Mouse (Mus musculus): Measurements from ENCODE around the gene Abcc10. TPM values are rescaled to one million over a fixed set of nuclear protein-coding genes. Genes with fewer than 3 reads are reported as not detected.

Abcc10 gene
- 4.5 and 5.7 TPM in 2 replicates for polyA plus RNA-seq (2016; fragmentation: Nextera tagmentation; extraction: Ambion mirVana)

- no peaks in the 10 kb centered on the region for H3K9me3 ChIP-seq (replicated peaks)
- peak within 1 kb of the TSS; percentile 83 for H3K4me3 ChIP-seq
- under 1% methylated on average over 40 of the region's 40 CpGs for WGBS
- H3K4me1 ChIP-seq = peaks cover 12% of the 10 kb centered on the region
- no peaks in the 10 kb centered on the region for H3K27me3 ChIP-seq (ENCODE audit: low read depth, poor library complexity, severe bottlenecking)
- H3K27ac ChIP-seq = peak within 1 kb of the TSS; percentile 90
- peak; percentile 96 for DNase-seq (ENCODE audit: low spot score)
- peaks cover 15% of the 10 kb centered on the region for H3K36me3 ChIP-seq
Observed at GRCm38 (mm10) chr17:46327906-46328534, at the start of gene Abcc10. Abcc10 (minus strand) TSS chr17:46328352.

GRCm38 (mm10) chr17:46371783-46372182 is 43.6 kb upstream of the Abcc10 start:
- H3K36me3 ChIP-seq = no peaks in the 10 kb centered on the region
- no peak for DNase-seq (ENCODE audit: low spot score)
- H3K27ac ChIP-seq = no peak overlapping the region
- no peaks in the 10 kb centered on the region for H3K4me1 ChIP-seq
- H3K9me3 ChIP-seq (replicated peaks) = no peaks in the 10 kb centered on the region
- H3K27me3 ChIP-seq (ENCODE audit: low read depth, poor library complexity, severe bottlenecking) = no peaks in the 10 kb centered on the region
- H3K4me3 ChIP-seq = no peak overlapping the region
- 78% methylated on average over 3 of the region's 3 CpGs for WGBS

DNA sequence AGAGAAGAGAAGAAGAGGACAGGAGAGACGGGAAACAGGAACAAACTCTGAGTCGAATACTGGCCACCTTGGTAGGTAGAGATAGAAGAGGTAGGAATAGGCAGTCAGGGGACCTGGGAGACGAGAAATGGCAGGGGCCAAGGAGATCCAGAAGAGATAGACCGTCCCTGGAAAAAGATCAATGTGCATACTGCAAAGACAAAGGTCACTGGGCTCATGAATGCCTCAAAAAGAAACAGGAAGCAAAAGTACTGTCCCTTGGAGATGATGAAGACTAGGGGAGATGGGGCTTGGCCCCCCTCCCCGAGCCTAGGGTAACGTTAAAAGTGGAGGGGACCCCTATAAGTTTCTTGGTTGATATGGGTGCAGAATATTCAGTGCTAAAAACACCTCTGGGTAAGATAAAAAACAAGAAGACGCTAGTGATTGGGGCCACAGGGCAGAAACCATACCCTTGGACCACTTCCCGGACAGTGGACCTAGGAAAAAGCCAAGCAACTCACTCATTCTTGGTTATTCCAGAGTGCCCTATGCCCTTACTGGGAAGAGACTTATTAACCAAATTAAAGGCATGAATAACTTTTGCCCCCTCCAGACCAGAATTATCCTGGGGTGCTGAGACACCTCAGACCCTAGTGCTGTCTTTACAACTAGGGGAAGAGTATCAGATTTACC is 23.0 kb upstream of the Abcc10 start:
- WGBS = 89% methylated on average over 8 of the region's 8 CpGs
- H3K9me3 ChIP-seq (replicated peaks) = 0 out of 2 replicates have a peak, but pooled peaks cover 3% of the 10 kb centered on the region
- no peak overlapping the region for H3K27ac ChIP-seq

DNA sequence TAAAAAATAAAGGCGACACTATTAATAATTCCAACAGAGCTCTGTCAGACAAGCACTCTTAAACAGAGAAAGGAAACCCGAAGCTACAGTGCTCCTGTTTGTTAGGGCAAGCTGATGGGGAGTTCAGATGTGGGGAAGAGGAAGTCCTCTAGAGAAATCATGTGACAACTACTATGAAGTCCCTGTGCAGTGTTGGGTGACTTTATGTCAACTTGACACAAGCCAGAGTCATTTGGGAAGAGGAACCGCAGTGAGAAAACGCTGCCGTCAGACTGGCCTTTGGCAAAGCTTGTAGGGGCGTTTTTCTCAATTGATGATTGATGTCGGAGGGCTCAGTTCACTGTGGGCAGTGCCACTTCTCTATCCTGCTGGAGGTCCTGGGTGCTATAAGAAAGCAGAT is 13.1 kb upstream of the Abcc10 start:
- 83% methylated on average over 7 of the region's 7 CpGs for WGBS
- H3K9me3 ChIP-seq (replicated peaks) = no peaks in the 10 kb centered on the region
- no peaks in the 10 kb centered on the region for H3K4me1 ChIP-seq
- H3K27ac ChIP-seq = no peak overlapping the region
- DNase-seq (ENCODE audit: low spot score) = no peak
- no peaks in the 10 kb centered on the region for H3K36me3 ChIP-seq
- H3K27me3 ChIP-seq (ENCODE audit: low read depth, poor library complexity, severe bottlenecking) = no peaks in the 10 kb centered on the region
- no peak overlapping the region for H3K4me3 ChIP-seq

More for the DNA sequence above, 23.0 kb upstream of the Abcc10 start:
- Histone ChIP-seq H3K27me3 (ENCODE audit: low read depth, poor library complexity, severe bottlenecking) (no peaks in the 10 kb centered on the region), H3K4me3 (no peak overlapping the region), H3K4me1 (no peaks in the 10 kb centered on the region), H3K36me3 (no peaks in the 10 kb centered on the region)
- DNase-seq (ENCODE audit: low spot score) = no peak

DNA sequence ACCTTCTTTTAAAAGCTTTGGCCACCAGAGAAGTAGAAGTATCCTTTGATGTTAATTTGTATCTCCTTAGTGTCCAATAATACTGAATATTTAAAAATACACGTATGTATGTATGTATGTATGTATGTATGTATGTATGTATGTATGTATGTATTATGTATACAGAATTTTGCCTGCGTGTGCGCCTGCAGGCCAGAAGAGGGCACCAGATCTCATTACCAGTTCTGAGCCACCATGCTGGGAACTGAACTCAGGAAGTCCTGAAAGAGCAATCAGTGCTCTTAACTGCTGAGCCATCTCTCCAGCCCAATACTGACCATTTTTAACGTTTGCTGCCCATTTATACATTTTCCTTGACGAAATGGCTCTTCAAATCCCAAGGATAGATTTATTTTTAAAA is 8.3 kb upstream of the Abcc10 start:
- Histone ChIP-seq H3K36me3 (no peaks in the 10 kb centered on the region), H3K27me3 (ENCODE audit: low read depth, poor library complexity, severe bottlenecking) (no peaks in the 10 kb centered on the region), H3K4me1 (no peaks in the 10 kb centered on the region), H3K9me3 (replicated peaks) (no peaks in the 10 kb centered on the region), H3K27ac (no peak overlapping the region), H3K4me3 (no peak overlapping the region)
- 21% methylated on average over 5 of the region's 5 CpGs for WGBS
- no peak for DNase-seq (ENCODE audit: low spot score)

GRCm38 (mm10) chr17:46328723-46329122 is 571 bp upstream of the Abcc10 start:
- Histone ChIP-seq H3K27me3 (ENCODE audit: low read depth, poor library complexity, severe bottlenecking) (no peaks in the 10 kb centered on the region), H3K9me3 (replicated peaks) (no peaks in the 10 kb centered on the region), H3K4me1 (peaks cover 12% of the 10 kb centered on the region), H3K27ac (no peak overlapping the region), H3K4me3 (peak overlapping the region; percentile 83), H3K36me3 (peaks cover 8% of the 10 kb centered on the region)
- no peak for DNase-seq (ENCODE audit: low spot score)
- 75% methylated on average over 6 of the region's 6 CpGs for WGBS

DNA sequence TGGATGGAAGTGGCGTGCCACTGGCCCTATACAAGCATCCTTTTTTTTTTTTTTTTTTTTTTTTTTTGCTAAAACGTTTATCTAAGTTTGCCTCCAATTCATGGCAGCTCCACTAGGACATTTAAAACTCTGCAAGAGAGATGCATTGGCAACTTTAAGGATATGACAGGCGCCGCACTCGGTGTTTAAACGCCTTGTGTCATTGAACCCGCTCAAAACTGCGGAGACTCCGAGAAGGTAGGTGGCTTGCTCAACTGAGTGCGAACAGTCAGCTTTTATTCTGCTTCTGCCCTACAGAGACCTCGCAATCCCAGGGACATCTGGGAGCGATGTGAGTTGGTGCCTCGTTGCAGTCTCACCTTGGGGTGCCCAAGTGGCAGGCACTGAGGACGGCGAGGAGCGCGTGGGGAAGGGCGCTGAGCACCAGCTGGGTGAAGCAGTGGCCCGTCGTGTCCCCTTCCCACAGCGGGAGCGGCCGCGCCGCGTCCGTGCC is 693 bp downstream of the Abcc10 start:
- Histone ChIP-seq H3K27ac (peak overlapping the region; percentile 90), H3K27me3 (ENCODE audit: low read depth, poor library complexity, severe bottlenecking) (no peaks in the 10 kb centered on the region), H3K4me1 (peaks cover 12% of the 10 kb centered on the region), H3K9me3 (replicated peaks) (no peaks in the 10 kb centered on the region), H3K4me3 (peak overlapping the region; percentile 83), H3K36me3 (peaks cover 17% of the 10 kb centered on the region)
- WGBS = 5% methylated on average over 27 of the region's 27 CpGs
- DNase-seq (ENCODE audit: low spot score) = no peak

DNA sequence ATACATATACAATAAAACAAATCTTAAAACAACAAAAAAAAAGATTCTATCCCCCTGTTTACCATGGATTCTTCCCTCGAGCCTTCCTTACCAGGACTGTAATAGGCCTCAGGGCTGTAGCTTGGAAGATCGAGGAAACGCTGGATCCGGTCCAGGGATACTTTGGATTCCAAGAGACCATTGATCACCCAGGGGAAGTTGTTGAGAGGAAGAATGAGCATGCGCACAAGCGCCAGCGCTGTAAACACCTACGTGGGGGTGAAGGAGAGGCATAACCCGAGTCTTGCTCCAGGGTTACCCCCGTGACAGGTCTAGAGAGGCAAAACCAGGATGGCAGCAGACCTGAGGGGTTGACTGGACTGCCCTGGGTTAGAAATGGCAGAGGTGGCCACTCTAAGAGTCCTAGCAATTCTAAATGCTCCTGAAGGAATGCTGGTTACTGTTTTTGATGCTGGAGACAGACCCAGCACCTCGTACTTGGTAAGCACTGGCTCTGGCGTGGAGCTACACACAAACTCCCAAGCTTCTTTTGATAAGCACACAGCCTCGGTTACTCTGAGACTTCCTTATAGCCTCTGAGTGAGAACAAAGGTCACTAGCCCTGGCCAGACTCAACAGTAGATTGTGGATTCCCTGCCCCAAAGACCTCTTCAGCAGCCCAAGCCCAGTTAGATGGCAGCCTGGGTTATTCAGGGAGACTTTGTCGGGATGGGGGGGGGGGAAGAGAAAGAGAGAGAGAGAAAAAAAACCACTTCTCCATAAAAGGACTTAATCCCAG is 5.9 kb downstream of the Abcc10 start:
- H3K27me3 ChIP-seq (ENCODE audit: low read depth, poor library complexity, severe bottlenecking) = no peaks in the 10 kb centered on the region
- H3K9me3 ChIP-seq (replicated peaks) = no peaks in the 10 kb centered on the region
- H3K4me1 ChIP-seq = peaks cover 4% of the 10 kb centered on the region; the same call in 1 of the 2 replicates
- no peak overlapping the region for H3K4me3 ChIP-seq
- WGBS = 88% methylated on average over 14 of the region's 14 CpGs
- DNase-seq (ENCODE audit: low spot score) = no peak
- peaks cover 30% of the 10 kb centered on the region for H3K36me3 ChIP-seq
- H3K27ac ChIP-seq = no peak overlapping the region

GRCm38 (mm10) chr17:46320492-46320891 is 7.7 kb downstream of the Abcc10 start:
- Histone ChIP-seq H3K4me1 (no peaks in the 10 kb centered on the region), H3K36me3 (peaks cover 30% of the 10 kb centered on the region), H3K4me3 (no peak overlapping the region), H3K27me3 (ENCODE audit: low read depth, poor library complexity, severe bottlenecking) (no peaks in the 10 kb centered on the region), H3K9me3 (replicated peaks) (no peaks in the 10 kb centered on the region), H3K27ac (no peak overlapping the region)
- WGBS = 79% methylated on average over 6 of the region's 6 CpGs
- DNase-seq (ENCODE audit: low spot score) = no peak

- Histone ChIP-seq H3K36me3 (peaks cover 2% of the 10 kb centered on the region), H3K4me1 (no peaks in the 10 kb centered on the region), H3K4me3 (no peak overlapping the region), H3K9me3 (replicated peaks) (no peaks in the 10 kb centered on the region), H3K27me3 (ENCODE audit: low read depth, poor library complexity, severe bottlenecking) (no peaks in the 10 kb centered on the region), H3K27ac (no peak overlapping the region)
- no peak for DNase-seq (ENCODE audit: low spot score)
- 90% methylated on average over 10 of the region's 10 CpGs for WGBS
Observed at GRCm38 (mm10) chr17:46315813-46316212, 12.3 kb downstream of the Abcc10 start.

- 90% methylated on average over 9 of the region's 9 CpGs for WGBS
Observed at GRCm38 (mm10) chr17:46313135-46313715, 14.9 kb downstream of the Abcc10 start.

DNA sequence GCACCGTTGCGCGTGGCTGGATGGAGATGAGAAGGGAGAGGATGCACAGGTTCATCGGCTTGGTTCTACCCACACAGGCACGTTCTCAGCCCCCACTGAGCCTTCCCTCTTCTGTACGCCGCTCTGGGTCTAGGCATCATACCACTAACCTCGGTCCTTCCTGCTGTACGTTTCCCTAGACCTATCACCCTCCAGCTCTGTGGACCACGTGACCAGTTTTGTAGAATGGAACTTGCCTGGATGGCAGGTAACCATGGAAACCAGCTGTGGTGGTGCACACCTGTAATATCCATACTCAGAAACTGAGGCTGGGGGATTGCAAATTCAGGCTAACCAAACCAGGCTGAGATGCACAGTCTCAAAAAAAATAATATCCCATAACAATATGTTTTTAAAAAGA is 17.6 kb downstream of the Abcc10 start:
- WGBS = 89% methylated on average over 10 of the region's 10 CpGs
- no peaks in the 10 kb centered on the region for H3K9me3 ChIP-seq (replicated peaks)

More at GRCm38 (mm10) chr17:46313135-46313715, 14.9 kb downstream of the Abcc10 start:
- H3K36me3 ChIP-seq = no peaks in the 10 kb centered on the region; the same call in 1 of the 2 replicates
- no peak overlapping the region for H3K4me3 ChIP-seq
- no peaks in the 10 kb centered on the region for H3K9me3 ChIP-seq (replicated peaks)
- DNase-seq (ENCODE audit: low spot score) = no peak
- no peaks in the 10 kb centered on the region for H3K27me3 ChIP-seq (ENCODE audit: low read depth, poor library complexity, severe bottlenecking)
- 0 out of 2 replicates have a peak, but pooled peaks cover 2% of the 10 kb centered on the region for H3K4me1 ChIP-seq
- H3K27ac ChIP-seq = no peak overlapping the region

More for the DNA sequence above, 17.6 kb downstream of the Abcc10 start:
- Histone ChIP-seq H3K4me3 (no peak overlapping the region), H3K4me1 (0 out of 2 replicates have a peak, but pooled peaks cover 2% of the 10 kb centered on the region), H3K27ac (no peak overlapping the region), H3K36me3 (no peaks in the 10 kb centered on the region; the same call in 1 of the 2 replicates), H3K27me3 (ENCODE audit: low read depth, poor library complexity, severe bottlenecking) (no peaks in the 10 kb centered on the region)
- no peak for DNase-seq (ENCODE audit: low spot score)

Measured in limb, embryonic 10.5 days (tissue).